Mouse (Mus musculus) urinary bladder, postnatal 36 days (tissue): ENCODE measurements around the gene Ctc1.
A peak's percentile ranks its signal among the peaks of the same experiment; 100 is the strongest.
"Not testable (repeated sequence)": the region's sequence is repeated elsewhere in the genome, so short reads cannot be mapped to it uniquely, and the experiment has no call there.

Experiments used
- DNase-seq, 2 experiments: peaks; one replicate each; pipeline ENCODE4 v3.0.0; 2022; ENCODE audit warnings: low spot score in 2 of 2, mixed read lengths in 1 of 2

The Ctc1 gene

GRCm38 (mm10) chr11:69006575-69006974 lies 9.1 kb upstream of the Ctc1 start:
- DNase-seq, result not testable (repeated sequence)

GRCm38 (mm10) chr11:69008182-69009121 lies 7.3 kb upstream of the Ctc1 start, which contains the start of gene Pfas:
Gene Pfas (minus strand): TSS chr11:69008460.
- DNase-seq, result peak; percentile 83 to 88

- DNase-seq, result no peak
Observed at GRCm38 (mm10) chr11:69009508-69009907, 6.2 kb upstream of the Ctc1 start.

GRCm38 (mm10) chr11:69010400-69011323 lies 5.0 kb upstream of the Ctc1 start:
- DNase-seq, result no peak

- not testable (repeated sequence) for DNase-seq
Observed at GRCm38 (mm10) chr11:69011445-69011844, 4.3 kb upstream of the Ctc1 start.

GRCm38 (mm10) chr11:69012071-69012601 lies 3.6 kb upstream of the Ctc1 start:
- DNase-seq, result peak; percentile 82 to 88

GRCm38 (mm10) chr11:69016755-69017154 lies 1.0 kb downstream of the Ctc1 start:
- DNase-seq, result no peak

- DNase-seq, result no peak
Observed at GRCm38 (mm10) chr11:69020691-69021090, 5.0 kb downstream of the Ctc1 start.

GRCm38 (mm10) chr11:69026562-69026961 lies 10.9 kb downstream of the Ctc1 start:
- DNase-seq, result no peak

GRCm38 (mm10) chr11:69028805-69029204 lies 13.1 kb downstream of the Ctc1 start:
- no peak for DNase-seq

GRCm38 (mm10) chr11:69033552-69033951 lies 17.8 kb downstream of the Ctc1 start:
- DNase-seq, result no peak

GRCm38 (mm10) chr11:69034585-69034984 lies 18.9 kb downstream of the Ctc1 start:
- no peak for DNase-seq

GRCm38 (mm10) chr11:69035411-69035810 lies 19.7 kb downstream of the Ctc1 start:
- no peak for DNase-seq

- peak; percentile 76 to 87 for DNase-seq
Observed at GRCm38 (mm10) chr11:69035849-69036248, 20.1 kb downstream of the Ctc1 start.

GRCm38 (mm10) chr11:69036486-69037230 lies 20.9 kb downstream of the Ctc1 start:
- DNase-seq, result peak; percentile 83 to 90

- peak; percentile 79 to 84 for DNase-seq
Observed at GRCm38 (mm10) chr11:69037231-69038061, 21.7 kb downstream of the Ctc1 start.

- no peak for DNase-seq
Observed at GRCm38 (mm10) chr11:69038173-69038572, 22.5 kb downstream of the Ctc1 start.

GRCm38 (mm10) chr11:69045531-69046394 lies 30.1 kb downstream of the Ctc1 start, which contains the start of gene Aurkb:
Gene Aurkb (plus strand): TSS chr11:69045647.
- peak; percentile 63 to 77 for DNase-seq

GRCm38 (mm10) chr11:69046395-69046774 lies 30.7 kb downstream of the Ctc1 start:
- no peak for DNase-seq
